Mouse (Mus musculus): ENCODE results near the gene Ttc4.

Gene Ttc4

GRCm38 (mm10) chr4:106614180-106614797 is 64.5 kb downstream of the Ttc4 start:
- peak; percentile 73 for DNase-seq (ENCODE audit: low read depth, low spot score)

- no peak for DNase-seq (ENCODE audit: low read depth, low spot score)
Measured at GRCm38 (mm10) chr4:106613560-106613959, 65.2 kb downstream of the Ttc4 start.

- no peak for DNase-seq (ENCODE audit: low read depth, low spot score)
Measured at GRCm38 (mm10) chr4:106613105-106613504, 65.6 kb downstream of the Ttc4 start.

Measured in embryo, embryonic 11.5 days (tissue).